Mouse (Mus musculus): ENCODE results near the gene Apobr.

Gene Apobr

DNA sequence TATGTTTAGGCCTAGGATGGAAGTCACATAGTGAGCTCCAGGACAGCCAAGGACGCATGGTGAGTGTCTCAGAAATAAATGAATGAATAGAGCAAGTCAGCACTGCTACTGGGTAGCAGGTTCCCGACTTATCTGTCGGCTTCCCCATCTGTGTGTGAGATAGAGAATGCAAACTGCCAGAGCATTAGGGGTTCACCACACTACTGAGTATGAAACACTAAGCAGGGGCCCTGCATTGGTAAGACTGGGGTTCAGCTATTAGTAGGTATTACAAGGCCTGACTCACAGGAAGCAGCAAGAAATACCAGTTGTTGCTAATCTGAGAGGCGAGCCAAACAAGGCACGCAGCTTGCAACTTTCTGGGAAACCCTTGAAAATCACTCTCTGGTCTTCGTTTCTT is 14.2 kb downstream of the Apobr start:
- no peak for DNase-seq (ENCODE audit: low read depth, low spot score)

DNA sequence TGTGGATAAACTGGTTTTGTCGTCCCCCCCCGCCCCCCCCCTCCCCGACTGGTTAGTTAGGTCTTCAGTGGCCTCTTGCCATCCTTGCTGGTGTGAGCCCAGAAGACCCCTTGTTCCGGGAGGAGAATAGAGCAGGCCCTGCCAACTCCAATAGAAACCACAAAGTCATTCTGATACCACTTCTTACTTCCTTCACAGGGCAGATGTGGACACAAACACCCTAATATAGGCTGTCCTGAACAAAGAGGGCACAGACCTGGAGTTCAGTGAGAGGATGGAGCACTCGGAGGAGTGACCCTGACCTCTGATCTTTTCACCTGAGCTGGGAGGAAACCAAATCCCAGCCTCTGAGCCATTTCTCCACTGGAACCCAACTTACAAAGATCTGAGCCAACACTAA is 17.2 kb downstream of the Apobr start:
- no peak for DNase-seq (ENCODE audit: low read depth, low spot score)

DNA sequence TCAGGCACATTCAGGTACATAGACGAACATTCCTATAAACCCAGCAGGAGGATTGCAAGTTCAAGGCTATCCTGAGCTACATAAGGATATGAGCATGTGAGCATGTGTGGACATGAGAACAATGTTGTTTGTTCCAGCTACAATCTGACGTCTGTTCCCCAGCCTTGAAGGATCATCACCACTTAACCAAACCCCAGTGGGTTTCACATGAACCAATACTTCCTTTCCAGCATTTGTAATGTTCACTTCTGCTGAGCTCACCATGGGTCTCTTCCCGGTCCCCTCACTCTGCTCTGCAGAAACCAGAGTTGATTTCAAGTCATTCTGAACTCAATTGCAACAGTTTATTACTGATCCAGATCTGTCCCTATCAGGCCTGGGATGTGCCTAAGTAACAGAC is 17.9 kb downstream of the Apobr start:
- no peak for DNase-seq (ENCODE audit: low read depth, low spot score)

DNA sequence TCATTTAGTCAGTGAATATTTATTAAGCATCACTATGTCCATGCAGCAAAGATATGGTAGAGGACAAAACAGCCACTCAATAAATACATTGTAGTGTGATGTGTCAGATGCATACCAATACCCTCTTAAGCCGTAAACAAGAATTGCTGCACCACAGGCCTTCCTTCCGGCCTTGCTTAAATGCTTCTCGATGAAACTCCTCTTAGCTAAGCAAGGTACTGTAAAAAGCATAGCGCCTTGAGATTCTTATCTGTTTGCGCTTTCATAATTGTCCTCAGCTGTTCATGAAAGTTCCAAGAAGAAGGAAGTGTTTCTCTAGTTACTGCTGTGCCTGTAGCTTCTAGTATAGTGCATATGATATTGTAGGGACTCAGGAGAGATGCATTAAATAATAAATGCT is 21.9 kb downstream of the Apobr start:
- DNase-seq (ENCODE audit: low read depth, low spot score) = no peak

DNA sequence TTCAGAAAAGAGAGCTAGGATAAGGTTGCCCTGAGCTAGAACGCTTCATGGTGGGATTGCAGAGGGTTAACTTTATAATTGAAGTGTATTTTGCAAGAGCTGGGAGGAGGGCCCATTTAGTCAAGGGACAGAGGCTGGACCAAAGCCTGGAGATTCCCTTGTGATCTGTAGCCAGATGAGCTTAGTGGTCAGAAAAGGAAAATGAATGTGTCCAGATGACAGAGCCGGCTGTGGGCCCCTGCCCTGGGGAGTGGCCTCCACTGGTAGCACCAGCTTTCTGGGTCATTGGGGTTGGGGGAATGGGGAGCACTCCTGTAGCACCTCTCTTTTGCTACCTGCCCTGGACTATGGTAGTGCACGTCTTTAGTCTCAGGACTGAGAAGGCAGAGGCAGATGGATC is 22.3 kb downstream of the Apobr start:
- DNase-seq (ENCODE audit: low read depth, low spot score) = no peak

DNA sequence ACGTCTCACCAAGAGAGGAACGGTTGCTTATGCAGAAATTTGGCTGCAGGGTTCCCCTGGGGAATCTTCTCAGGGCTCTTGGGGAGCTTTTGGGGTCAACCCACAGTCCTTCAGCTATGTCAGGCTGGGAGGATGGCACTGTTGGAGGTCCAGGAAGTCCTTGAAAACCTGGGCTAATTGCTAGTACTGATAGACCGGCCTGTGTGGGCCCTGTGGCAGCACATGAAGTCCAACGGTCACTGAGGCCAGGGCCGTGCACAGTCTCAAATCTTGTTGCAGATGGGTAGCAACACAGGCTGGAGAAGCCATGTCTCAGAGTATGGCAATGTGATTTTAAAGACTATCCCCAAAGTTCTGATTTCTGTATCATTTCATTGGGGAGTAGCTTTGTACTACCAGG is 23.1 kb downstream of the Apobr start:
- DNase-seq (ENCODE audit: low read depth, low spot score) = no peak

DNA sequence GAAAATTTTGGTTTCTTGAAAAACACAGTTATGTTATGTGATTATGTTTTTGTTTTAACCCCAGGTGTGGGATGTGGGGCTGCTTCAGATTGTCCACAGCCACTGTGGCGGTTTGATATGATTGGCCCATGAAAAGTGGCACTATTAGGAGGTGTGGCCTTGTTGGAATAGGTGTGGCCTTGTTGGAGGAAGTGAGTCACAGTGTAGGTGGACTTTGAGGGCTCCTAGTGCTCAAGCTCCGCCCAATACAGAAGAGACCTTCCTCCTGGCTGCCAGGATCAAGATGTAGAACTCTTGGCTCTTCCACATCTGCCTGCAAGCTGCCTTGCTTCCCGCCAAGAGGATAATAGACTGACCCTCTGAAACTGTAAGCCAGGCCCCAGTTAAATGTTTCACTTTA is 28.0 kb downstream of the Apobr start:
- no peak for DNase-seq (ENCODE audit: low read depth, low spot score)

DNA sequence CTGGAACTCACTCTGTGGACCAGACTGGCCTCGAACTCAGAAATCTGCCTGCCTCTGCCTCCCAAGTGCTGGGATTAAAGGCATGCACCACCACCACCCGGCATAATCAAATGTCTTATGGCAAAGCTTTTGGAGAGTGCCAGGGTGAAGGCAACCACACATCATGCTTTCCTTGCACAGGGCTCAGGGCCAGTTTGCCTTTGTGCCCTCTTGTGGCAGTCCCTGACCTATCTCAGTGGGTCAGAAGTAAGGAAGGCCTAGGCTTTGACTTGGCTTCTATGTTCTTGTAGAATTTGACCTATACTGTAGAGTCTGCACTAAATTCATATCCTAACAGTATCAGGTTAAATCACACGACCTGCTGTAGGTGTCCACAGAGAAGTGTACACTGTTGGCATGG is 32.0 kb downstream of the Apobr start:
- no peak for DNase-seq (ENCODE audit: low read depth, low spot score)

DNA sequence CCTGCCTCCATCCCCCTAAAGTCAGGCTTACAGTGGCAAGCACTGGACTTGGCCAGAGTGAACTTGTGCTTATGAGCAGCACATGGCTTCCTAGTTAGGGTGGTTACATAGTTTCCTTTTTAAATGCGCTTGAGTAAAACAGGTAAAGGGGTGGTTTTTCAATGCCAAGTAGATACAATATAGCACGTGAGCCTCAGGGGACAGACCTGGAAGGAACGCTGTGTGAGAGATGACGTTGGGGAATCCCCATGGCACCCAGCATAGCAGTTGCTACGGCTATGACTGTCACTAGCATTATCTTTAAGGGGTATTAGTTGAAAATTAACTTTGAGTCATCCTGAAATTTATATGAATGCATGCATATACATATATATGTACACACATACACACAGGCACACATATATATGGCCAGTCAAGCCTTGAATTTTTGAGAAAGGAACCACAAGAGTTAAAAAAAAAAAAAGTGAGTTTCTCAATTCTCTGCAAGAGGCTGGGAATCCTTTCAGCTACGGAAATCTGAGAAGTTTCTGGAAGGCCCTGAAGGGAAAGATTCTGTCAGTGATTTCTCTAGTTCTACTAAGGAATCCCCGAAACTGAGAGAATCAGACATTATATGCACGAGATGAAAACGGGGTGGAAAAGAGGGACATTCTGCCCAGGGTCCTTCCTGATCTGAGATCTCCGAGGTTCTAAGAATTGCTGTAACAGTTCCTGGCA is 35.0 kb downstream of the Apobr start:
- no peak for DNase-seq (ENCODE audit: low read depth, low spot score)

DNA sequence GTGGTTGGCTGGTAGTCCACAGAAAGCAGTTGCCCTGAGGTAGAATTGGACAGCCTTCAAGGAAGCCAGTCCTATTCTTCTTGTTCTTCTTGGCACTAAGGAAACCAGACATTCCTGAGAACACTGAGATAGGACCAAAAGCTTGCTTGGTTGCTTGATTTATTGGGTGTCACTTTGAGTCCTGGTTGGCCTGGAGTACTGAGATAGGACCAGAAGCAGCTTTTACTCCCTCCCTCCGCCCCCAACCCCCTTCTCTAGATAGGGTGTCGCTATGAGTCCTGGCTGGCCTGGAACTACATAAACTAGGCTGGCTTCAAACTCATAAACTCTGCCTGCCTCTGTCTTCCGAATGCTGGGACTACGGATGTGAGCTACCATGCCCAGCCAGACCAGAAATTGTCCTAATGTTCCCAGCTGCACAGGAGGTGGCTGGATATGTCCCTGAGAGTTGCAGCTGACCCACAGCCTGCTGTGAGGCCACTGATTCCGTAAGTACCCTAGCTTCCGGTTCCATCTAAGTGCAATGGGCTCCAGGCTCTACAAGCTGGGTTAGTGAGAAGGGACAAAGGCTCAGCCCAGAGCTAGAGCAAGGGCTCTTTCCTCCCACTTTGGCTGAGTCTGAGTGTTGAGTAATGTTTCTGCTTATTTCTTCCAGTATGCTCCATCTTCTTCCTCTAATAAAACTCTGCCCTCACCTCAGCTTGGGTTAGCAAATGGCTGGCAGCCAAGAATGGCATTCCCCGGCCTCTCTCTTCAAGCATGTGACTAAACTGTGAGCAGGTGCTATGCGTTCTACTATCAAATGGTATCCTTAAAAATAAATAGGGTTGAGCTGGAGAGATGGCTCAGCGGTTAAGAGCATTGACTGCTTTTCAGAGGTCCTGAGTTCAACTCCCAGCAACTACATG is 37.0 kb downstream of the Apobr start:
- no peak for DNase-seq (ENCODE audit: low read depth, low spot score)

DNA sequence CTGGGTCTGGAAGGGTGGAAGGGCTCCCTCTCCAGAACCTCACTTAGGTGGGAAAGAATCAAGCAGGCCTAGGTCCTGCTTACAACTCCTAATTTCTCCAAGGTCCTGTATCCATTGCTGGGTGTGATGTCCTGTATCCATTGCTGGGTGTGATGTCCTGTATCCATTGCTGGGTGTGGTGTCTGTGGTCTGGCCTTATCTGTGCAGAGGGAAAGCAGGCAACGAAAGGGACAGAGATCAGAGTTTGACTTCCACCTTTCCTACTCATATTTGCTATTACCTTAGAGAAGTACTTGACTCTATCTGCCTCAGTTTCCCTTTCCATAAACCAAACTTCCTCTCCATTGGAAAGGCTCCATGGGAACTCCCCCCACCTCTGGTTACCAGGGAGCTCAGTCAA is 38.6 kb downstream of the Apobr start:
- no peak for DNase-seq (ENCODE audit: low read depth, low spot score)

DNA sequence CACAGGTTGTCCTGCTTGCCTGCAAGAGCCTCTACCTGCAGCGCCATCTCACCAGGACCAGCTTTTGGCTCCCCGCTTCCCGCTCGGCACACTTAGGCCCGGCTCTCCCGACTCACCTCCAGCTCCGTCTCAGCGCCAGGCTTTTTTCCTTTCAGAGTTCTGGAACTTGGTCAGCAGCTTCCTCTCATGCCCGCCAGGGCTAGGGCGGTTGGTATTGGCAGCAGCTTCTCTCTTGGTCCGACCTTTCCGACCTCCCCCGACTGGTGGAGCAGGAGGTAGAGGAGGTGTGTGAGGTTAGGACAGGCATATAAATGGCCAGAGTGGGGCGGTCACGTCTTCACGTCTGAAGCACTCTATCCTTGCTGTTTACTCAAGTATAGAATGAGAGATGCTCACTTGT is 40.0 kb downstream of the Apobr start:
- no peak for DNase-seq (ENCODE audit: low read depth, low spot score)

DNA sequence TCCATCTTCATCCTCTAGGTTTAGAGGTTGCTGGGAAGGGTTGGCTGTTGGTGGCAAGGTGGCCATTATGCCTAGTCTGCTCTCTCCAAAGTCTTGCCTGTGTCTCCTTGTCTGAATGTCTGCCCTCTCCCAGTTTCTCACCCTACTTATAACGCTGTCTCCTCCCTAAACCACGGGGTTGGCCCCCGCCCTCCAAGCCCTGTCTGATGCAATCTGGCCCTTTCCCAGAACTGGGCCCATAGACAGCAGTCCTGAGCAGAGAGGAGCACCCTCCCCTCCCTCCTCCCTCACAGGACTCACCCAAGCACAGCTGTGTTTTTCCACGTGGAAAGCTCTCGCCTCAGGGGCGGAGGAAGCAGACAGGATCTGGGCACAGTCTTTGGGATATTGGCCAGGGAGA is 40.6 kb downstream of the Apobr start:
- no peak for DNase-seq (ENCODE audit: low read depth, low spot score)

DNA sequence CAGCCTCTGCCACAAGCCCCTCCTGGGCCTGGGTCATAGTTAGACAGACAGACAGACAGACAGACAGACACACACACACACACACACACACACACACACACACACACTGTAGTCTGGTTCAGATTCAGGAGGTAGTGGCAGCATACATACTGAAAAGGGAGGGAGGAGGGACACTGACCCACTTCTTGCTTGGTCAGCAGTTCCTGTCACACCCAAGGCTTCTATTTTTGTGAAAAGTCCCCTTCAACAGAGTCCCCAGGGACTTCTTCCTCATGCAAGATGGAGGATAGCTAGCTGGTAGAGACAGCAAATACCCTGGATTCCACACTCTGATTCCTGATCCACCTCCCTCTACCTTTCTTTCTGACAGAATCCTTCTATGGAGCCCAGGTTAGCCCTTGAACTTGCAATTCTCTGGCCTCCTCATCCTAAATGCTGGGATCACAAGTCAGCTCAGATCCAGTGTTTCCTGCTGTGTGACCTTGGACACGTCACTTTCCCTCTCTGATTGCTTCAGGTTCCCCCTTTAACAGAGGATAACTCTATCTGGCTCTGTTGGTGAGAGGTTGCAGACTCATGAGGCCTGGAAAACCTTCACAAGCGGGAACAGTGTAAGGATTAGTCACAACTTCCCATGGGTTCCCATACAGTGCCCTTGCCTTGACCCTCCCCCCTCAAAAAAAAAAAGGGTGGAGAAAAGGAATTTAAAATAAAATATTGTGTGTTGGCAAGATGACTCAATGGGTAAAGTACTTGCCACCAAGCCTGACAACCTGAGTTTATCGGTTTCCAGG is 41.3 kb downstream of the Apobr start:
- no peak for DNase-seq (ENCODE audit: low read depth, low spot score)

DNA sequence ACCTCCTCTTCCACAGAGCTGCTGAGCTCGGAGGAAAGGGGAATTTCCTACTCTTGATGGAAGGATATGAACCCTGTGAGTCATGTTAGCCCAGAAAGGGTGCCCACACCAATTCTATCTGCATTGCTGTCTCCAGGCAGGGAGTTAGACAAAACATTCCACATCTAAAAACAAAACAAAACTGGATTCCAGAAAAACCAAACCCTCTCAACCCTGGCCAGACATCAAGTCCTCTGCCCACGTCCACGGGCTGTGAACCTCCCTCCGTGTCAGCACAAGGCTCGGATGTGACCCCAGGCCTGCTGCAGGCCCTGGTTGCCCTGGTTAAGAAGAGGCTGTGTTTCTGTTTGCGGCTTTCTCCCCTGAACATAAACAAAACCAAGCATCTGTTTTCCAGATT is 43.4 kb downstream of the Apobr start:
- no peak for DNase-seq (ENCODE audit: low read depth, low spot score)

DNA sequence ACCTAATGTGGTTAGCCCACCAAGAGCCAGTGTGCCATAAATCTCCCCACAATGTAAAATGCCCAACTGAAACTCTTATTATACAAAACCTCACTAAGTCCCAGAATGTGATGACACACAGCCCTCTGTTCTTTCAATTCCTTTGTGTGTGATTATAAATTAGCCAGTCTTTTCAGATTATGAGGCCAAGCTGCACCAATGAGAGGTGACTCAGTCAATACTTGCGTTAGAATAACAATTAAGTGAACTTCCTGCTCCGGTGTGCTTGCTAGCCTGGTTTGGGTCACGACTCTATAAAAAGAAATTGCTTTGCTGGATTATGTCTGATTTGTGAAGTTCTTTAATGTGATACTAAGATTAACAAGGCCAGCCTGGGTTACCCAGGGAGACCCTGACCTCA is 45.2 kb downstream of the Apobr start:
- no peak for DNase-seq (ENCODE audit: low read depth, low spot score)

DNA sequence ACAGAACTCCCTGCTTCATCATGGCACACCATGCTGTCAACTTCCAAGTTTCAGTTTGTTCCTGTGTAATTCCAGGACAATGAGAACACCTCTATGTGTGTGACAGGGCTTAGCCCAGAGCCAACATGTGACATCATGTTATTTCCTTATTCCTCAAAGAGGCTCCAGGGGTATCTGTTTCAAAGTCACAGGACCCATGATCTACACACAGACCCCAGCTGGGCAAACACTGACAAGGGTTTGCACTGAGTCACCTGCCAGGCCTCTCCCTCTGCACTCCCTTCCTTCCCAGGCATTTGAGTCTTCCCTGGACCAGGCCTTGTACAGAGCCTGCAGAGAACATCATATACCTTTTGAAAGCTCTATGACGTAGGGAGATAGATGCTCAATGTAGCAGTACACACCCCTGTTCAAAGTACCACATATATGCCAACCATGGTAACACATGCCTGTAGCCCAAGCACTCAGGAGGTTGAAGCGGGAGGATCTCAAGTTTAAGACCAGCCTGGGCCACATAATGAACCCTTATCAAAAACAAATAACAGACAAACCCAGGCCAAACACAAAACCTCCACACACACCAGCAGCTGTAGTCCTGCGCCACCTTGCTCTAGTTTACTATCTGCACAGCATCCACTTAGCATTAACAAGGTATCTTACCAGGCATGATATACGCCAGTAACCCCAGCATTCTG is 46.2 kb downstream of the Apobr start, which contains the start of gene Nupr1:
Nupr1 (minus strand) TSS at position 38 of the 695 bp plus-strand sequence.
- no peak for DNase-seq (ENCODE audit: low read depth, low spot score)

DNA sequence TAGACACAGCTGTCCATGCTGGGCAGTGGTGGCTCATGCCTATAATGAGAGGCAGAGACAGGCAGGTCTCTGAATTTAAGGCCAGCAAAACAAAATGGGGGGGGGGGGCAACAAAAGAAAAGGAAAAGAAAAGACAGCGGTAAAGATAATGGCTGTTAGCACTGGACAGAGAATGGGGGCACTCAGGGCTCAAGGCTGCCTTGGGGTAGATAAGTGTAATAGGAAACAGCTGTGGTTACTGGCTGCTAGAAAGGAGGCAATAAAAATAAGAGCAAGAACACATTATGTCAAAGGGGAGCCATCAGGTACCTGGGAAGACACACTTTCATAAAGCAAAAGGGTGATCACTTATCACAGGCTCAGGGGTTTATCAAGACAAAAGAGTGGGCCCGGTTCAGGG is 47.7 kb downstream of the Apobr start:
- no peak for DNase-seq (ENCODE audit: low read depth, low spot score)

DNA sequence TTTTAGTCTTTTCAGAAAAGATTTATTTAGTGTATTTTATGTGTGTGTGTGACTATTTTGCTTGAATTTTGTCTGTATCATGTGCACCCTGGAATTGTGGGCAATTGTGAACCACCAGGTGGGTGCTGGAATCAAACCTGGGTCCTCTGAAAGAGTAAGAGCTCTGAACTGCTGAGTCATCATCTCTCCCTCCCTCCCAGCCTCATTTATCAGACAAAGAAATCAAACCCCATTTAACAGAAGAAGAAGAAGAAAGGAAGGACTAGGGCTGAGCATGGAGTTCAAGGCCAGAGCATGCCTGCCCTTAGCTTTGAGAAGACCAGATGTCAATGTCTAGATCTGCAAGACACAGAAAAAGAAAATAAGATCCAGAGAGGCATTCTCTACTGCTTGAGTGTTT is 50.6 kb downstream of the Apobr start:
- DNase-seq (ENCODE audit: low read depth, low spot score) = no peak

DNA sequence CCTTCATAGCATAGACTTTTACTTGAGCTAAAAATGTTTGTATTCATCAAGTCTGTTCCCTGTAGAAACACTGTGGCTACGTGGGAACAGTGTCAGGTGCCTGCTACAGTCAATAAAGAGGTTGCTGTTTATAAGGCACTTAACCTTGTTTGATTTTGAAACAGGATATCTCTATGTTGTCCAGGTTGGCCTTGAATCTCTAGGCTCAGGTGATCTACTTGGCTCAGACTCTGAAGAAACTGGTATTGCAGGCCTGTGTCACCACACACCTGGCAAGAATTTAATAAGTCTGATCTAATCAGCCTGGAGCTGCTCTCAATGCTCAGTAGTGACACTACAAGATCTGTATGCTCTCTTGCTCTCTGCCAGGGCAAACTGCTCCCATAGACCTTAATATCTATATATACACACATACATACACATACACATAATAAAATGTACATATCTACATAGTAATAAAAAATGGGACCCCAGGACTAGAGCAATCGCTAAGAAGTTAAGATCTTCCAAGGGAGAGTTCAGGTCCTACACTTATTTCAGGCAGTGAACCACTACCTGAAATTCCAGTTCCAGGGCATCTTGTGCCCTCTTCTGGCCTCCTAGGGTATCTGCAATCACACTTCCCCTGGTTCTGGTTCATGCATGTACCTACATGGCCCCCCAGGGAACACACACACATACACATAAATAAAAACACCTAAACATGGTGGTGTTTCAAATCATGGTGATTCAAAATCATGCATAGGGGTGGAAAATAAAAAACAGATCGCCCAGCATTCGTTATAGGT is 52.2 kb downstream of the Apobr start:
- DNase-seq (ENCODE audit: low read depth, low spot score) = no peak
